Mouse (Mus musculus) macrophage (primary cell): Measurements from ENCODE around the gene Ddx39b. TPM values are rescaled to one million over a fixed set of nuclear protein-coding genes. Genes with fewer than 3 reads are reported as not detected.

Experiments
- H3K27ac ChIP-seq: fragments of 350-480 bp; formaldehyde crosslinking; 2 replicates; pipeline ENCODE4 v1.9.0; 2021
- H3K36me3 ChIP-seq: fragments of 350-480 bp; formaldehyde crosslinking; 2 replicates; pipeline ENCODE4 v1.9.0; 2021; ENCODE audit errors: inconsistent target
- H3K4me3 ChIP-seq: fragments of 350-480 bp; formaldehyde crosslinking; 2 replicates; pipeline ENCODE4 v1.9.0; 2021; ENCODE audit errors: inconsistent target
- H3K79me2 ChIP-seq: fragments of 350-480 bp; formaldehyde crosslinking; 2 replicates; pipeline ENCODE4 v1.9.0; 2021; ENCODE audit errors: inconsistent target
- WGBS: methylation state at CpG from one replicate; pipeline ENCODE4 v1.1.7; 2026; ENCODE audit warnings: inconsistent platforms; ENCODE audit not compliant: missing documents; 5-methylcytosine and 5-hydroxymethylcytosine counted together
- polyA plus RNA-seq: library from polyadenylated mRNA; stranded (reverse); fragments of 250-400 nt; gene quantifications from 3 replicates; pipeline ENCODE4 v1.2.4, GENCODE M21; 2018; ENCODE audit warnings: inconsistent platforms

Ddx39b gene
- polyA plus RNA-seq, 1 experiment from 2014 or later, result 113 TPM

GRCm38 (mm10) chr17:35244999-35245398 is 3.5 kb downstream of the Ddx39b start:
- no peak overlapping the region for H3K4me3 ChIP-seq
- H3K27ac ChIP-seq, result peak overlapping the region; percentile 93
- WGBS, result 53% methylated on average over 2 of the region's 2 CpGs

GRCm38 (mm10) chr17:35245731-35246623 is 4.4 kb downstream of the Ddx39b start:
- WGBS, result 46% methylated on average over 15 of the region's 15 CpGs
- Histone ChIP-seq H3K27ac (peak overlapping the region; percentile 93; the same call in 1 of the 2 replicates), H3K36me3 (peaks cover 61% of the 10 kb centered on the region), H3K4me3 (no peak overlapping the region), H3K79me2 (peaks cover 84% of the 10 kb centered on the region)

More at GRCm38 (mm10) chr17:35244999-35245398, 3.5 kb downstream of the Ddx39b start:
- H3K36me3 ChIP-seq, result peaks cover 52% of the 10 kb centered on the region
- peaks cover 78% of the 10 kb centered on the region for H3K79me2 ChIP-seq

DNA sequence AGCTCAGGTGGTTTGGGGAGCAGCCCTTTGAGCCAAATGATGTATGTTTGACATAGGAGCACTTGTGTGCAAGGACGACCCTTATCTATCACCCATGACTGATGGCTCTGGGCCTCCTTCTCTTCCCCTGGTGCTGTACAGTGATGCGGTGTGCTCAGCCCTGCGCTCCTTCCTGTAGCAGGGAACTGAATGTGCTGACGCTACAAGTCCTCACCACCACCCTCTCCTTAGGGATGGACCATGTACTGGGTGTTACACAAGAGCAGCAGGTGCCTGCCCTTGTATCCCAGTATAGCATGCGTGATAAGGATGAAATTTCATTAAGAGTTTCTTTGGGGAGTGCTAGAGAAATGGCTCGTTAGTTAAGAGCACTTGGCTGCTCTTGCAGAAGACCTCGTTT is 5.6 kb downstream of the Ddx39b start:
- Histone ChIP-seq H3K79me2 (peaks cover 84% of the 10 kb centered on the region), H3K36me3 (peaks cover 70% of the 10 kb centered on the region), H3K4me3 (no peak overlapping the region), H3K27ac (no peak overlapping the region)
- WGBS, result 86% methylated on average over 7 of the region's 7 CpGs

DNA sequence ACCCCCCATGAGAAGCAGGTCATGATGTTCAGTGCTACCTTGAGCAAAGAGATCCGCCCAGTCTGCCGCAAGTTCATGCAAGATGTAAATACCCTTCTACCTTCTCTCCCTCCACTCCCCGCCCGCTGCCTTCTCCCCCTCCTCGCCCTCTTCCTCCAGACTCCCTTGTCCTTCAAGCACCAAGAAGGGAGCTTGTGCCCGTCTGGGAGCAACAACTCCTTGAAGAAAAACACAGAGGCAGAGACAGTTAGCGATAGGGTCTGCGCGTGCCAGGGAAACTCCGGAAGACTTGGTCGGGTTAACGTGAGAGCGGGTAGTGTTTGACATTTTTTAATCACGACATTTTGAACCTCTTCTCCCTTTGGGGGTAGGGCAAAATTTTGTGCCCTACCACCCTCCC is 7.4 kb downstream of the Ddx39b start:
- WGBS, result 94% methylated on average over 14 of the region's 14 CpGs

DNA sequence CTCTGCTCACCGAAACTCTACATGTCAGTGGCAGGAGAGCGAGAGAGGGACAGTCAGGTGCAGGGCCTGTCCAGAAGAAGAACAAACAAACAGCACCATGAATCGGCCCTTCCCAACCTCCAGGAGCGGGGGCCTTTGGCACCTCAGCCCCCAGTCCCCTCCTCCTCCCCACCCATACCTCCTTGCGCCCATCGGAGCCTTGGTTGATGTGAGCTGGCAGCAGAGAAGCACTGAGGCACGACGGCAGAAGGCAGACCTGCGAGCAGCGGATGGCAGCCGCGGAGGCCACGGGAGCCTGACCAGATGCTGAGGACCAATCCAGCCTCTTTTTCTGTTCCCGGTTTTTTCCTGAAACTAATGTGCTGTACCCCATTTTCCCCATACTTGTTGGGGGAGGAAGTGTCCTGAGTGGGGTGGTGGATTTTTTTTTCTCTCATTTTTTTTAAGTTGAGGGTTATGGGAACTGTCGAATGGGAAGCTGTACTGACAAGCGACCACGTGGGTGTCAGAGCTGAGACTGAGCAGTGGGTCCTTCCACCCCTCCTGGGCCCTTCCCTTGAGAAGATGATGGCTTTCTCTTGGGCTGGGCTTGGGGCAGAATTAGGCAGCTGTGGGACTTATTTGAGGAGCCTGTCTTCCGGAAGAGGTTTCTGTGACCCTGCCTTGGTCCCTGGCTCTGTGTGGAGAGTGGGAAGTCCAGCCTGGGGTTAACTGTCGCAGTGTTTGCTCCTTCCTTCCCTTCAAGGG is 8.1 kb downstream of the Ddx39b start:
- H3K36me3 ChIP-seq, result peaks cover 78% of the 10 kb centered on the region
- WGBS, result 84% methylated on average over 17 of the region's 19 CpGs

More for the DNA sequence above, 7.4 kb downstream of the Ddx39b start:
- Histone ChIP-seq H3K27ac (no peak overlapping the region), H3K79me2 (peaks cover 65% of the 10 kb centered on the region), H3K4me3 (no peak overlapping the region), H3K36me3 (peaks cover 84% of the 10 kb centered on the region)

DNA sequence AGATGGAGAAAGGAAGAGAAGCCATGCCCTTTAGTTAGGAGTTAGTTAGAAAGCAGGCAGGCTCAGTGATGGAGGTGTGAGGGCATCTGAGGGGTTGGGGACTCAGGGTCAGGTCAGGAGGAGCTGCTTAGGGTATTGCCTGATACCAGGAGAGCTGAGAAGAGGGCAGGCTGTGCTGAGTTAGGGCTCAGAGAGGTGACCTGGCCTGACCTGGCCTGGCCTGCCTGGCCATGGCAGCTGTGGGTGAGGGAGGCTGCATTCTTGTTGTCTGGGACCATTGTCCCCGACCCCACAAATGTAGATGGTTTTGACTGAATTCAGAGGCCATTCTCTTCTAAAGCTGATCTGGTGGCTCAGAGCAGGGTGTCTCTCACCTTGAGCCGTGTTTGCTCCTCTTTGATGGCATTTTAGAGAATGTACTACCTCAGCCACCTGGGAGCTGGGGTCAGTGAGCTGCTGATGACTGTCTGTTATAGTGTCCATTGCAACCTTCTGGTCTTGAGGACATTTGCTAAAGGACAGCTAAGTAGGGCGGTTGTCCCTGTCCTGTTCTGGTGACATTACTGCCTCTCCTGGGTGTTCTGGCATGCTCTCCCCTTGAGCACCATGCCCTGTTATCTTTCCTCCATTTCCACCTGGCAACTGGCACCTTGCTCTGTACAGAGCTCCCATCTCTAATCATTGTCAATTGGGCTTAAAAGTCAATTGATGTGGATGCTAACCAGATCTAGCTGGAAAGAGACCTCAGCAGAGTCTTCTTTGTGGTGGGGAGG is 9.0 kb downstream of the Ddx39b start:
- Histone ChIP-seq H3K79me2 (peaks cover 50% of the 10 kb centered on the region), H3K4me3 (no peak overlapping the region), H3K36me3 (peaks cover 76% of the 10 kb centered on the region), H3K27ac (no peak overlapping the region)
- WGBS, result 92% methylated on average over 3 of the region's 3 CpGs

More for the DNA sequence above, 8.1 kb downstream of the Ddx39b start:
- no peak overlapping the region for H3K4me3 ChIP-seq
- H3K27ac ChIP-seq, result no peak overlapping the region
- H3K79me2 ChIP-seq, result peaks cover 59% of the 10 kb centered on the region

DNA sequence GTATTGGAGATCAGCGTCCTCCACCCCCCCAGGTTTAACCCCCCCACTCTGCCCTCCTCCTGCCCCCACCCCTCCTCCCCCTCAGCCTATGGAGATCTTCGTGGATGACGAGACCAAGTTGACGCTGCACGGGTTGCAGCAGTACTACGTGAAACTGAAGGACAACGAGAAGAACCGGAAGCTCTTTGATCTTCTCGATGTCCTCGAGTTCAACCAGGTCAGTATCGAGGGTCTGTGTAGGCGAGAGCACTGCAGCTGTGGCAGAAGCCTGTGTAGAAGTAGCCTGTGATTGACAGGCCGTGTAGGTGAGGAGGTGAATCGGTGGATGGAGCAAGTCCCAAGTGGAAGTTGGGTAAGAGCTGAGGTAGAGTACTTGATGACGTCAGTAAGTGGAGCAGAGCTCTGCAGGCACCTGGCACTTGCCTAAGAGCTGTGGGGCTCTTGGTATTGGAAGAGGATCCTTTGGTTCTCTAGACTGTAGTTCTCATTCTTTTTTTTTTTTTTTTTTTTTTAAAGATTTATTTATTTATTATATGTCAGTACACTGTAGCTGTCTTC is 9.7 kb downstream of the Ddx39b start:
- peaks cover 75% of the 10 kb centered on the region for H3K36me3 ChIP-seq
- H3K27ac ChIP-seq, result no peak overlapping the region
- 85% methylated on average over 15 of the region's 15 CpGs for WGBS
- peaks cover 43% of the 10 kb centered on the region for H3K79me2 ChIP-seq
- no peak overlapping the region for H3K4me3 ChIP-seq

DNA sequence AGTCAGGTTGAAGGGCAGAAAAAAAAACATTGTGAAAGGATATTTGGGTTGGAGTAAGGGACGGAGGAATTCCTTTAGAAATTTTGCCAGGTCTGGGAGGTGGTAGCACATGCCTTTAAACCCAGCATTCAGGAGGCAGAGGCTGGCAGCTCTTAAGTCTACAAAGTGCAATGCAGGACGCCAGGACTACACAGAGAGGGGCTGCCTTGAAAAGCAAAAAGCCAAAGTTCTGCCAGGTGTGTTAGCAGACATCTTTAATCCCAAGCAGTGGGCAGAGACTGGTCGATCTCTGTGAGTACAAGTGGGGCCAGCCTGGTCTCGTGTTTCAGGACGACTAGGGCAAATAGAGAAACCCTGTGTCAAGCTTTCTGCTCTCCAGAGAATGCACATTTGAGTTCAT is 10.4 kb downstream of the Ddx39b start:
- Histone ChIP-seq H3K79me2 (peaks cover 35% of the 10 kb centered on the region), H3K4me3 (no peak overlapping the region), H3K27ac (no peak overlapping the region), H3K36me3 (peaks cover 68% of the 10 kb centered on the region)
- 95% methylated on average over 5 of the region's 5 CpGs for WGBS

GRCm38 (mm10) chr17:35252619-35253292 is 11.2 kb downstream of the Ddx39b start:
- 88% methylated on average over 18 of the region's 18 CpGs for WGBS
- Histone ChIP-seq H3K79me2 (peaks cover 27% of the 10 kb centered on the region), H3K27ac (no peak overlapping the region), H3K4me3 (no peak overlapping the region), H3K36me3 (peaks cover 60% of the 10 kb centered on the region)

DNA sequence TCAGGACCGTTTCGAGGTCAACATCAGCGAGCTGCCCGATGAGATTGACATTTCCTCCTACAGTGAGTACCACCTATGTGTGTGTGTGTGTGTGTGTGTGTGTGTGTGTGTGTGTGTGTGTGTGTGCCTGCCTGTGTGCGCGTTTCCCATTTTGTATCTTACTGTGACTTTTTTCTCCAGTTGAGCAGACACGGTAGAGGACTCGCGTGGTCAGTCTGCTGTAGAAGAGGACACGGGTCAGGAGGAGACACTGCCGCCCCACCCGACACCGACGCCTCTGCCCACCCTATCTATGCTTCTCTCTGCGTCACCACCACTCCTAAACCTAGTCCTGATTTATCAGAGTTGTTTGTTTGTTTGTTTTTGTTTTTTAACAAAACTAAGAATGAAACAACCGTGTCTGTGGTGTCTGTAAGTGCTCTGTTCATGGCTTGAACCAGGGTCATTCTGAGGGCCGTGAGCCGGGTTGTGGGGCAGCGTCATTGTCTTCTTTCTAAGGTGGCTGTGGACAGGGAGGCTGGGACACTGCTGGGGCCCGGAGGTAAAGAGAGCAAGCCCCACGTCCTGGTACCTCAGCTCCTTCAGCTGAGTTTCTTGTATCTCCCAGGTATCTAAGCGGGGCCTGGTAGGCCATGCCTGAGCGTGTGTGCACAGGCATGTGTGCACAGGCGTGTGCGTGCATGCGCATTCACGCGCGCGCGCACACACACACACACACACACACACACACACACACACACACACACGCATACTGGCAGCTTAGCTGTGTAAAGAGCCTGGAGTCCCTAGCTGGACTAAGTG is 11.9 kb downstream of the Ddx39b start:
- peaks cover 53% of the 10 kb centered on the region for H3K36me3 ChIP-seq
- 82% methylated on average over 13 of the region's 32 CpGs for WGBS

GRCm38 (mm10) chr17:35254241-35255098 is 12.9 kb downstream of the Ddx39b start:
- Histone ChIP-seq H3K27ac (no peak overlapping the region), H3K36me3 (peaks cover 43% of the 10 kb centered on the region), H3K4me3 (no peak overlapping the region), H3K79me2 (peaks cover 10% of the 10 kb centered on the region; the same call in 1 of the 2 replicates)
- 77% methylated on average over 10 of the region's 11 CpGs for WGBS

More for the DNA sequence above, 11.9 kb downstream of the Ddx39b start:
- Histone ChIP-seq H3K4me3 (no peak overlapping the region), H3K27ac (no peak overlapping the region), H3K79me2 (peaks cover 20% of the 10 kb centered on the region)

- Histone ChIP-seq H3K36me3 (peaks cover 34% of the 10 kb centered on the region), H3K4me3 (no peak overlapping the region), H3K79me2 (peaks cover 3% of the 10 kb centered on the region; the same call in 1 of the 2 replicates), H3K27ac (no peak overlapping the region)
- WGBS, result 82% methylated on average over 3 of the region's 3 CpGs
Measured at GRCm38 (mm10) chr17:35255301-35255700, 13.8 kb downstream of the Ddx39b start.
